Mouse (Mus musculus) cerebellum, adult 2 months (tissue): Measurements from ENCODE around the gene 1700074P13Rik.

ENCODE experiments used
- CTCF ChIP-seq: fragments of 200-500 bp; IDR thresholded peaks from 2 replicates; pipeline ENCODE4 v1.5.1; 2011; ENCODE audit warnings: low read depth, mild to moderate bottlenecking, control low read depth, low read length, moderate library complexity, borderline replicate concordance; ENCODE audit not compliant: insufficient read depth
- POLR2A ChIP-seq: fragments of 200-500 bp; IDR thresholded peaks from 2 replicates; pipeline ENCODE4 v1.6.1; 2011; ENCODE audit warnings: low read length, control low read depth, borderline replicate concordance; ENCODE audit not compliant: insufficient read depth

DNA sequence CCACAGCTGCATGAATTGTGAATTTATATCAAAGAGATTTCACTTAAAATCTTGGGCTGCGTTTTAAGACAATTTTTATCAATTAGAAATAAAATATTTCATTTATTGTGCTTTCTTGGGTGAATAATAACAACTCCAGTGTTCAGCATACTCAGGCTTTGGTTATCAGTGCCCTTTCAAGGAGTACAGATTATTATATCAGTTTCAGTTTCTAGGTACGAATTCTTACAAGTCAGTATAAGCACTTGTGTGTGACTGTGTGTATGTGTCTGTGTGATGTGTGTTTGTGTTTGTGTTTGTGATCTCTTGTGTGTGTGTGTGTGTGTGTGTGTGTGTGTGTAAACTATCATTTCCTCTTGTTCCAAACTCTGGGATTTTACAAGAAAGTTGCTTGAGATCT is 13.4 kb upstream of the 1700074P13Rik start:
- TF ChIP-seq POLR2A (no peak), CTCF (no peak)
